Mouse (Mus musculus) natural killer cell, adult 2 months (primary cell): ENCODE measurements around the gene Olfr617.
"Not testable (repeated sequence)": the region's sequence is repeated elsewhere in the genome, so short reads cannot be mapped to it uniquely, and the experiment has no call there.

Experiments
- DNase-seq, 2 experiments: peaks; one replicate each; pipeline ENCODE4 v3.0.0; 2022; ENCODE audit warnings: low spot score in 2 of 2

The Olfr617 gene

GRCm38 (mm10) chr7:103572761-103573160 lies at the start of gene Olfr617:
TSS of gene Olfr617 (plus strand) at chr7:103573061.
- DNase-seq, result no peak

- not testable (repeated sequence) for DNase-seq
Measured at GRCm38 (mm10) chr7:103542617-103543016, 30.2 kb upstream of the Olfr617 start, which contains the start of gene Olfr612. TSS of gene Olfr612 (minus strand) at chr7:103542717.

- no peak for DNase-seq
Measured at GRCm38 (mm10) chr7:103547774-103548173, 25.1 kb upstream of the Olfr617 start, which contains the start of gene Olfr613. TSS of gene Olfr613 (plus strand) at chr7:103548074.

GRCm38 (mm10) chr7:103555779-103556178 lies 17.1 kb upstream of the Olfr617 start, which contains the start of gene Olfr615:
TSS of gene Olfr615 (plus strand) at chr7:103556079.
- DNase-seq, result no peak

GRCm38 (mm10) chr7:103569043-103569442 lies 3.8 kb upstream of the Olfr617 start, which contains the start of gene Olfr616:
TSS of gene Olfr616 (minus strand) at chr7:103569143.
- no peak for DNase-seq

- no peak for DNase-seq
Measured at GRCm38 (mm10) chr7:103589803-103590202, 16.9 kb downstream of the Olfr617 start, which contains the start of gene Olfr618. TSS of gene Olfr618 (plus strand) at chr7:103590103.

GRCm38 (mm10) chr7:103600275-103600674 lies 27.4 kb downstream of the Olfr617 start, which contains the start of gene Olfr619:
TSS of gene Olfr619 (plus strand) at chr7:103600575.
- DNase-seq, result no peak

GRCm38 (mm10) chr7:103607425-103607824 lies 34.6 kb downstream of the Olfr617 start:
- no peak for DNase-seq

GRCm38 (mm10) chr7:103612434-103612833 lies 39.6 kb downstream of the Olfr617 start, which contains the start of gene Olfr620:
TSS of gene Olfr620 (minus strand) at chr7:103612534.
- DNase-seq, result no peak
